Mouse (Mus musculus) lung, adult 2 months (tissue): ENCODE measurements around the gene Tas2r135.

Experiments used
- CTCF ChIP-seq: fragments of 200-500 bp; IDR thresholded peaks from 2 replicates; pipeline ENCODE4 v1.5.1; 2011; ENCODE audit warnings: mild to moderate bottlenecking, low read length, control low read depth; ENCODE audit not compliant: insufficient read depth
- POLR2A ChIP-seq: fragments of 200-500 bp; IDR thresholded peaks from 2 replicates; pipeline ENCODE4 v1.6.1; 2011; ENCODE audit warnings: low read depth, mild to moderate bottlenecking, control low read depth, low read length, borderline replicate concordance; ENCODE audit errors: extremely low read depth

- TF ChIP-seq CTCF (no peak), POLR2A (no peak)
Measured at GRCm38 (mm10) chr6:42364066-42364465, 41.2 kb upstream of the Tas2r135 start.
